In genomic region chr13:9198728-9199464, GRCm38 (mm10) we compare ENCODE assay signal across 8 mouse cellular contexts.
A peak's percentile ranks its signal among the peaks of the same experiment; 100 is the strongest.
DNase-seq lines count a peak whose midpoint lies in the region; ATAC-seq and TF ChIP-seq lines count a peak whose summit lies in the region.

No protein-coding gene starts in this region.

- peak; percentile 84; the same call in 1 of the 2 replicates for ATAC-seq in neural tube, embryonic 11.5 days (ENCODE audit: insufficient read depth, low FRiP score, low TSS enrichment)
- ATAC-seq in forebrain, postnatal 0 days: peak; percentile 79
- peak; percentile 79 for ATAC-seq in liver, embryonic 11.5 days (replicated peaks; ENCODE audit: low FRiP score)
- peak; percentile 85; the same call in 1 of the 2 replicates for ATAC-seq in neural tube, embryonic 14.5 days (ENCODE audit: low read depth)

- H3K4me3 ChIP-seq in neural tube, embryonic 11.5 days (ENCODE audit: low read depth, low read length): no peak overlapping the region
- H3K4me3 ChIP-seq in forebrain, postnatal 0 days (ENCODE audit: low read depth, low read length): no peak overlapping the region
- H3K4me3 ChIP-seq in liver, embryonic 11.5 days (ENCODE audit: low read depth, low read length): peak overlapping the region; percentile 21
- H3K4me3 ChIP-seq in neural tube, embryonic 14.5 days (ENCODE audit: low read depth, low read length): no peak overlapping the region

- no peaks in the 10 kb centered on the region for H3K9me3 ChIP-seq in neural tube, embryonic 11.5 days (ENCODE audit: control insufficient read depth, low read length)
- no peaks in the 10 kb centered on the region for H3K9me3 ChIP-seq in forebrain, postnatal 0 days (ENCODE audit: low read length)
- H3K9me3 ChIP-seq in liver, embryonic 11.5 days (ENCODE audit: control insufficient read depth, low read length): no peaks in the 10 kb centered on the region
- H3K9me3 ChIP-seq in neural tube, embryonic 14.5 days (ENCODE audit: control insufficient read depth, low read length): no peaks in the 10 kb centered on the region

- no peaks in the 10 kb centered on the region for H3K27me3 ChIP-seq in neural tube, embryonic 11.5 days (ENCODE audit: control insufficient read depth, insufficient read depth, low read length)
- no peaks in the 10 kb centered on the region for H3K27me3 ChIP-seq in forebrain, postnatal 0 days (ENCODE audit: insufficient read depth, low read length)
- no peaks in the 10 kb centered on the region for H3K27me3 ChIP-seq in liver, embryonic 11.5 days (replicated peaks; ENCODE audit: control insufficient read depth, insufficient read depth, low read length)
- H3K27me3 ChIP-seq in neural tube, embryonic 14.5 days (ENCODE audit: control insufficient read depth, insufficient read depth, low read length): no peaks in the 10 kb centered on the region

- 44% methylated on average over 19 of the region's 19 CpGs for WGBS in neural tube, embryonic 11.5 days
- 30% methylated on average over 19 of the region's 19 CpGs for WGBS in forebrain, postnatal 0 days
- WGBS in liver, embryonic 11.5 days: 33% methylated on average over 19 of the region's 19 CpGs
- 38% methylated on average over 19 of the region's 19 CpGs for WGBS in neural tube, embryonic 14.5 days

- no peak for TF ChIP-seq CTCF in forebrain, postnatal 0 days (IDR thresholded peaks at IDR 0.05; ENCODE audit: low read depth)

- intact Hi-C loops in left cerebral cortex, postnatal 36 days (cut with DNase I): no loop called here

- no peak overlapping the region for H3K27ac ChIP-seq in neural tube, embryonic 11.5 days (ENCODE audit: low read depth, low read length)
- no peak overlapping the region for H3K27ac ChIP-seq in forebrain, postnatal 0 days (ENCODE audit: low read depth, low read length)
- no peak overlapping the region for H3K27ac ChIP-seq in liver, embryonic 11.5 days (ENCODE audit: low read depth, low read length)
- no peak overlapping the region for H3K27ac ChIP-seq in neural tube, embryonic 14.5 days (ENCODE audit: low read depth, low read length)

- H3K4me1 ChIP-seq in neural tube, embryonic 11.5 days (ENCODE audit: control insufficient read depth, insufficient read depth, low read length): no peaks in the 10 kb centered on the region
- H3K4me1 ChIP-seq in forebrain, postnatal 0 days (ENCODE audit: insufficient read depth): no peaks in the 10 kb centered on the region
- H3K4me1 ChIP-seq in liver, embryonic 11.5 days (replicated peaks; ENCODE audit: control insufficient read depth, insufficient read depth, low read length): no peaks in the 10 kb centered on the region
- no peaks in the 10 kb centered on the region for H3K4me1 ChIP-seq in neural tube, embryonic 14.5 days (ENCODE audit: control insufficient read depth, insufficient read depth, low read length)

- no peak overlapping the region for H3K9ac ChIP-seq in neural tube, embryonic 11.5 days (ENCODE audit: low read length)
- no peak overlapping the region for H3K9ac ChIP-seq in forebrain, postnatal 0 days
- no peak overlapping the region for H3K9ac ChIP-seq in liver, embryonic 11.5 days (ENCODE audit: low read depth, low read length)
- H3K9ac ChIP-seq in neural tube, embryonic 14.5 days (replicated peaks; ENCODE audit: low read depth, low read length): no peak overlapping the region

- peak overlapping the region; percentile 25 for H3K4me2 ChIP-seq in neural tube, embryonic 11.5 days (ENCODE audit: low read depth)
- H3K4me2 ChIP-seq in forebrain, postnatal 0 days (ENCODE audit: low read depth): peak overlapping the region; percentile 37
- H3K4me2 ChIP-seq in liver, embryonic 11.5 days: peak overlapping the region; percentile 59
- H3K4me2 ChIP-seq in neural tube, embryonic 14.5 days (ENCODE audit: low read depth, low read length): peak overlapping the region; percentile 34; the same call in 1 of the 2 replicates

- H3K36me3 ChIP-seq in neural tube, embryonic 11.5 days (ENCODE audit: control insufficient read depth, insufficient read depth, low read length): no peaks in the 10 kb centered on the region
- no peaks in the 10 kb centered on the region for H3K36me3 ChIP-seq in forebrain, postnatal 0 days (ENCODE audit: insufficient read depth)
- H3K36me3 ChIP-seq in liver, embryonic 11.5 days (ENCODE audit: control insufficient read depth, insufficient read depth, low read length): no peaks in the 10 kb centered on the region
- H3K36me3 ChIP-seq in neural tube, embryonic 14.5 days (ENCODE audit: control insufficient read depth, insufficient read depth, low read length): no peaks in the 10 kb centered on the region

- no peak for DNase-seq in neural tube, embryonic 11.5 days (ENCODE audit: low spot score)
- no peak for DNase-seq in neural tube, embryonic 10.5 days (ENCODE audit: extremely low spot score, low spot score)
- no peak for DNase-seq in forebrain, postnatal 0 days
- DNase-seq in liver, embryonic 11.5 days (ENCODE audit: low spot score): no peak
- DNase-seq in left cerebral cortex, postnatal 36 days (ENCODE audit: low spot score in 2 of 2): no peak
- no peak for DNase-seq in right cerebral cortex, postnatal 4 days
- DNase-seq in thymus, adult 18-20 months: no peak
